9 mouse cellular contexts compared by ENCODE assay signal in the genomic region with DNA sequence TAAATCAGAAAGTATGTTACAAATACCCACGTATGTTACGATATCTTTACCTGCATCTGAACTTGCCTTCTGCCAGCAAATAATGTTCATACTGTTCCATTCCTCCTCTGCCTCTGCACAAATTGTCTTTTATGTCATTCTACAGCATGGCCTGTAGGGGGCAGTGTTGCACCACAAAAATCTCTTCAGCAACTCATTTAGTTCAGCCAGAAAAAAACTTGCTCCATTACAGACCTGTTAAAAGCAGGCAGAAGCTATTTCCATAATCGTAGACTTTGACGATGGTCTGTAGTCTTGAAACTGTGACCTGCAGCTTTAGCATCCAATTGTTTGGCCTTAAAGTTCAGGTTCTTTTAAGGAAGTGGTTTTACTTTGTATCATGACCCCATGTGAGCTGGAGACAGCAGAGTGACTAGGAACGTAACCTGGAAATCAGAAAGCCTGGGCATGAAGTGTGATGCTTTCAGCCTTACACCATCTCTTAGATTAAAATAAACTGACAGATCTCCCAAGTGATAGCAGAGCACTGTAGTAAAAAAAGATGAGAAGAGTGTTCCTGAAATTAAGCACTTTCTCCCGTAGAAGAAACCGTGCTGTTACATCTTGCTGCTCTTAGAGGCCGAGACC.
A peak's percentile ranks its signal among the peaks of the same experiment; 100 is the strongest.
DNase-seq lines count a peak whose midpoint lies in the region; ATAC-seq and TF ChIP-seq lines count a peak whose summit lies in the region.
"Had no signal": no experiment of that assay in that cellular context is flagged by ENCODE, and none has a peak within 500 bp of the region (broad histone marks: within the 10 kb centered on the region; RNA-seq: fewer than 3 reads in every experiment).

No protein-coding gene starts in this region.

- no peaks in the 10 kb centered on the region for H3K9me3 ChIP-seq in E14TG2a.4 (ENCODE audit: low read length)
- H3K9me3 ChIP-seq: stomach, embryonic 15.5 days had no signal

- H3K4me1 ChIP-seq in E14TG2a.4 (replicated peaks; ENCODE audit: low read depth, low read length): no peaks in the 10 kb centered on the region; the same call in 1 of the 2 replicates
- H3K4me1 ChIP-seq: stomach, embryonic 15.5 days had no signal

- no peak overlapping the region for H3K4me3 ChIP-seq in E14TG2a.4 (replicated peaks; ENCODE audit: low read length)
- H3K4me3 ChIP-seq: stomach, embryonic 15.5 days had no signal

- no peaks in the 10 kb centered on the region for H3K27me3 ChIP-seq in E14TG2a.4 (ENCODE audit: insufficient read depth, low read length)
- H3K27me3 ChIP-seq: stomach, embryonic 15.5 days had no signal

- DNase-seq in adrenal gland, adult (ENCODE audit: inconsistent age in 2 of 2, low spot score in 1 of 2): peak; percentile 33 to 80
- peak; percentile 54 to 78 for DNase-seq in heart, postnatal 10 days
- peak; percentile 65 to 73 for DNase-seq in layer of hippocampus, postnatal 14 days (ENCODE audit: low spot score in 2 of 2)
- peak; percentile 57 for DNase-seq in retina, postnatal 7 days (ENCODE audit: low read depth, low spot score)
- DNase-seq in urinary bladder, postnatal 10 days (ENCODE audit: low spot score): peak; percentile 14

- ATAC-seq in common myeloid progenitor, adult 5-6 weeks (replicated peaks; ENCODE audit: low read depth, poor library complexity, severe bottlenecking): peak; percentile 93
- peak; percentile 76 for ATAC-seq in megakaryocyte, adult 5-6 weeks (ENCODE audit: poor library complexity, severe bottlenecking)

- intact Hi-C loops in heart, postnatal 10 days (cut with DNase I): loop anchor here (10.0 kb wide), 1 partner anchor 1340 kb away; no protein-coding TSS in a partner anchor

- TF ChIP-seq CTCF in E14TG2a.4 (conservative IDR thresholded peaks at IDR 0.05; ENCODE audit: low read length): peak; percentile 69

- no peaks in the 10 kb centered on the region for H3K36me3 ChIP-seq in E14TG2a.4 (ENCODE audit: insufficient read depth, low read length)
- H3K36me3 ChIP-seq: stomach, embryonic 15.5 days had no signal

Comparison
In these comparisons a context has a peak if more than half of its experiments do, and no peak if none do; other contexts are left out.
1. DNase-seq: peak in every context shown above with its lines; median percentile 69 in layer of hippocampus, postnatal 14 days; 66 in heart, postnatal 10 days; 57 in retina, postnatal 7 days; 56 in adrenal gland, adult; 14 in urinary bladder, postnatal 10 days.